Mouse (Mus musculus) 3T3-L1 (cell line): ENCODE measurements around the gene Tgfbr2.
"Not testable (repeated sequence)": the region's sequence is repeated elsewhere in the genome, so short reads cannot be mapped to it uniquely, and the experiment has no call there.

ENCODE experiments used
- DNase-seq: peaks from one replicate; pipeline ENCODE4 v3.0.0-alpha.2; 2015; ENCODE audit warnings: low read depth, low spot score

Gene Tgfbr2

GRCm38 (mm10) chr9:116076946-116077345 lies 98.2 kb downstream of the Tgfbr2 start:
- DNase-seq = no peak

- no peak for DNase-seq
Measured at GRCm38 (mm10) chr9:116076163-116076562, 99.0 kb downstream of the Tgfbr2 start.

GRCm38 (mm10) chr9:116071561-116071960 lies 103.6 kb downstream of the Tgfbr2 start:
- DNase-seq = not testable (repeated sequence)

GRCm38 (mm10) chr9:116064774-116065173 lies 110.4 kb downstream of the Tgfbr2 start:
- DNase-seq = no peak

DNA sequence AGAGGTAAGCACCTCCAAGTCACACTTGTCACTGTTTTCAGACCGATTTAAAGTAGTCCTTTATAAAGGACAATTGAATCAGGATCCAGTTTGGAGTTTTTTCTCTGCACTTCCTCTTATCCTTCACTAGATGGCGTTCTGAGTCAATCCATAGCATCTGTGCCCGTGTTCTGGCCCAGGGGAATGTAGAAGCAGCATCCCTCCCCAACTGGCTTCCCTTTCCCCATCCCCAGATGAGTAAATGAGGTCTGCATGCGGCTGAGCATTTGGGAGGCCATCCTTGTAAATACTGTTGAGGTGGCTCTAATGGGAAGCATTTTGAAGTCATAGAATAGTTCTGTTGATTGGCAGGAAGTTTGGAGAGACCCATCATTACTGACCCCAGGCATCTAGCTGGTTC lies 114.5 kb downstream of the Tgfbr2 start:
- peak; percentile 54 for DNase-seq

GRCm38 (mm10) chr9:116059156-116059555 lies 116.0 kb downstream of the Tgfbr2 start:
- peak; percentile 40 for DNase-seq

GRCm38 (mm10) chr9:116058475-116058874 lies 116.7 kb downstream of the Tgfbr2 start:
- no peak for DNase-seq

GRCm38 (mm10) chr9:116053976-116054375 lies 121.2 kb downstream of the Tgfbr2 start:
- DNase-seq = no peak

DNA sequence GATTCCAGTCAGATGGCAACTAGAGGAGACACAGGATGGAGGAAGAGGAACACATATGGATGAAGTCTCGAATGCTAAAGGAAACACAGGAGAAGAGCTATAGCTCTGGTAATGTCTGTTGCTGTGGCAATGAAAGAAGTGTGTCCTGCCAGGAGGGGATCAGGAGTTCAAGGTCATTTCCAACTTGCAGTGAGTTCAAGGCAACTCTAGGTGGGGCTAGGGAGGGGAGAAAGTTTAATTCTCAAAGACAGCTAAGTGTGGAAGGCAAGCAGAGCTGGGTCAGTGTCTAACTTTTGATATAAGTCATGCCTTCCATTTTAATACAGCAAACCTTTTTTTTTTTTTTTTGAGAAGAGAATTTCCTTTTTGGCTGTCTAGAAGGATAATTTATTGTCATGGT lies 125.2 kb downstream of the Tgfbr2 start:
- no peak for DNase-seq

DNA sequence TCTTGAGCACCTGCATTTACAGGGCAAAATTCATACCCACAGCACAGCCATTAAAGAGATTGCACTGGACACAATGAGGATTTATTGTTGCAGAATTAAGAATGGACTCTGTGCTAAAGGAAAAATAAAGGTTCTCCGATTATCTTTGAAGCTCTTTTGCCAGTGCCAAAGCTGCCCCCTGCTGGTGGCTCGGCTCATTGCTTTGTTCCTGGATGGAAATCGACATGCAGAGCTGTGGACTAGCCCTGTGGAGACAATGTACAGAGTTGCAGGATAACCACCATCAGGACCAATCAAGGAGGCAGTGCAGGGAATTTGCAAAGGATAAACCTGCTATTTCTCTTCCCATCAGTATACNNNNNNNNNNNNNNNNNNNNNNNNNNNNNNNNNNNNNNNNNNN lies 133.4 kb downstream of the Tgfbr2 start:
- DNase-seq = peak; percentile 78

DNA sequence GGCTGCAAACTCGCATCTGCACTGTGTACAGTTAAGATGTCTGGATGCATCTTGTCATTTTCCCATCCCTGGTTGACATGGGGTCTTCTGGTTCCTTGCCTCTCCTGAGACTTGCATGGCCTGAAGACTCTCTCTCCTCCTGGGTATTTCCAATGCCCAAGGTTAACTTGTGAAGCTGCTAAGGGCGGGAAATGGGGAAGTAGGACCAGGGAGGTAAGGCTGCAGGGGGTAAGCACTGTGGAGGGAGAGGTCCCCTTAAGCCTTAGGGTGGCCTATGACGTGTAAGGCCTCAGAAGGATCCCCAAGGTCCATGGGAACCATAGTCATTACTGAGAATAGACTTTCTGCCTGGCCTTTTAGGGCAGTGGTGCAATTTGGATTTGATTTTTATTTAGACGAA lies 133.8 kb downstream of the Tgfbr2 start:
- DNase-seq = no peak

DNA sequence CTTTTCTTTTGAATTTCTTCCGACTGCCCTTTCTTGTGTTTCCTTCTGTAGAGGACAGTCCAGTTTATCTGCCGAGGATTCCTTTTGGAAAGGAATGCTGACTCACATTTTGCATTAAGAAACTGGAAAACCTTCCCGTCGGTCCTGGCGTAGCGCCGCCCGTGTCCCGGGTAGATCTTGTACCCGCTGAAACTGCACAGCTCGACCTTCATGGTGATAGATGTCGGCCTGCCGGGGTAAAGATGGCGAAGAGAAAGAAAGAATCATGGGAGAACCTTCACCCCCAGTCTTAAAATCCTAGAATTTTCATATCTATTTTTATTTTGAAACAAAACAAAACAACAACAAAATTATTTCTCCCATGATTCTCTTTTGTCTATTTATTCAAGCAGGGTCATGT lies 134.3 kb downstream of the Tgfbr2 start:
- DNase-seq = not testable (repeated sequence)

- no peak for DNase-seq
Measured at GRCm38 (mm10) chr9:116039981-116040380, 135.2 kb downstream of the Tgfbr2 start.

- no peak for DNase-seq
Measured at GRCm38 (mm10) chr9:116038275-116038674, 136.9 kb downstream of the Tgfbr2 start.
